Mouse (Mus musculus): ENCODE data around the gene Gfod2. TPM values are rescaled to one million over a fixed set of nuclear protein-coding genes. Genes with fewer than 3 reads are reported as not detected.

Gene Gfod2
- total and polyA plus RNA-seq, 3 experiments, result 7.0 to 8.3 TPM; not detected in 1

DNA sequence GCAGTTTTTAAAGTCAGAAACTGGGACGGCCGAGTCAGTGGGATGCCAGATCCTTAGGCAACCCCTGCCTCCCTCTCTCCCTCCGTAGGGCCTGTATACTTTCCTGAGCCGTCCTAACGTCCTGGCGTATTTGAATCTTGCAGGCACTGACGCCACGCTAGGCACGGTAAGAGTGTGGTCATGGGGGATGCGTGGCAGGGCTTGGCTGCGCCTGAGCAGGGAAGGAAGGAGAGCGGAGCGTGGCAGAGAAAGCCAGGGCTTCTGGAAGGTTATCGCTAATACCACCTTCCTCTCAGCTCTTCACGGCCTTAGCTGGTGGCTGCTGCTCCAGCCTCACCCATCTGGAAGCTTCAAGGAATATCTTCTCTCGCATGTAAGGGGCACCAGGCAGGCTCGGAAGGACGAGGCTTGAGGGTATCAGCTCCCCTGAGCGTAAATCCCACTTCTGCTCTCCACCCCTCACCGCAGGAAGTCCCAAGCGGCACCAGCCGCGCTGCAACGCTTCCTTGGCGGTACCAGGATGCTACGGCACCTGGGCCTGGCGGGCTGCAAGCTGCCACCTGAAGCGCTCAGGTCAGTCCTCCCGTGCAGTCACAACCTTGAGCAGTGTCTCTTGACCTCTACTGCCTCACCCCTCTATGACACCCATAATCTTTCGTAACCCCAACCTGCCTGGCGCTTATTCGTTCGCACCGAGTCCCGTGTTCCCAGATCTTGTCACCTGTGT, 69.0 kb downstream of the Gfod2 start:
- no peak for DNase-seq (ENCODE audit: low read depth, low spot score)
- no peak for TF ChIP-seq ELF1 (IDR thresholded peaks at IDR 0.05; ENCODE audit: low read depth, low read length)
- TF ChIP-seq TBP (IDR thresholded peaks at IDR 0.05; ENCODE audit: low read depth, low read length), result no peak
- no peak for TF ChIP-seq TCF12 (IDR thresholded peaks at IDR 0.05; ENCODE audit: low read depth, low read length)
- TF ChIP-seq TAL1 (IDR thresholded peaks at IDR 0.05; ENCODE audit: low read length), result no peak
- TF ChIP-seq ZMIZ1 (IDR thresholded peaks at IDR 0.05; ENCODE audit: low read depth, low read length), result no peak
- no peak for TF ChIP-seq MAX (IDR thresholded peaks at IDR 0.05; ENCODE audit: low read length)
- TF ChIP-seq GABPA (IDR thresholded peaks at IDR 0.05; ENCODE audit: low read depth, low read length), result no peak
- no peak for TF ChIP-seq EP300 (IDR thresholded peaks at IDR 0.05; ENCODE audit: low read depth in 1 of 2, low read length in 2 of 2)
- TF ChIP-seq KAT2A (conservative IDR thresholded peaks at IDR 0.05; ENCODE audit: low read depth, low read length), result no peak
- no peak for TF ChIP-seq BHLHE40 (IDR thresholded peaks at IDR 0.05; ENCODE audit: borderline replicate concordance, low read depth, low read length)
- no peak for TF ChIP-seq UBTF (IDR thresholded peaks at IDR 0.05; ENCODE audit: borderline replicate concordance, insufficient read depth, low read depth, low read length)
- TF ChIP-seq SMC3 (IDR thresholded peaks at IDR 0.05; ENCODE audit: low read depth, low read length), result no peak
- Histone ChIP-seq H3K36me3 (ENCODE audit: control insufficient read depth in 1 of 2, insufficient read depth in 2 of 2, low read length in 2 of 2) (no peaks in the 10 kb centered on the region; a peak in 1 of 4 replicates), H3K9me3 (replicated peaks; ENCODE audit: insufficient read depth, low read length) (no peaks in the 10 kb centered on the region), H3K4me1 (ENCODE audit: control insufficient read depth in 1 of 2, insufficient read depth in 2 of 2, low read length in 2 of 2) (no peaks in the 10 kb centered on the region), H3K4me3 (ENCODE audit: control insufficient read depth in 1 of 2, insufficient read depth in 1 of 2, low read depth in 2 of 2, low read length in 2 of 2) (no peak overlapping the region), H3K27ac (ENCODE audit: control insufficient read depth, low read depth, low read length) (no peak overlapping the region), H3K79me2 (ENCODE audit: control insufficient read depth, insufficient read depth, low read length, poor library complexity) (no peaks in the 10 kb centered on the region), H3K27me3 (ENCODE audit: control insufficient read depth in 1 of 2, insufficient read depth in 2 of 2, low read length in 2 of 2) (no peaks in the 10 kb centered on the region), H3K9ac (ENCODE audit: control insufficient read depth, low read depth, low read length, poor library complexity, severe bottlenecking) (no peak overlapping the region)

DNA sequence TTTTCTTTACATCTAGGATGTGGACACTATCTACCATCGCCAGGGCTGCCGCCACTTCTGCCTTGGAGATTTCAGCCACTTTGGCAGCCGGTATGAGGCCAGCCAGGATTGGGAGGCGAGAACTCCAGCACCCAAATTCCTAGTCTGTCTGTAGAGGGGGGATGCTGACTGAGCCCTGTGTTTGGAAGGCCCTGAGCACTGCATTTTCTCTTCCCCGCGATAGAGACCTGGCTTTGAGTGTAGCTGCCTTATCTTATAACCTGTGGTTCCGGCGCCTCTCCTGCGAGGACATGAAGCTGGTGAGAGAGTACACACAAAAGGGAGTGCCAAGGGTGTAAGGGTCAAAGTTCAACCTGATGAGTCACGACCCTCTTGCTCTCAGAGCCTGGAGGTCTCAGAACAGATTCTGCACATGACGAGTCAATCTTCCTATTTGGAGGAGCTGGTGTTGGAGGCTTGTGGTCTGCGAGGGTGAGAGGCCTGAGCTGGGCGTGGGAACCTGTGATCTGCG, 70.2 kb downstream of the Gfod2 start:
- DNase-seq (ENCODE audit: low read depth, low spot score), result peak; percentile 34
- no peak overlapping the region for H3K4me3 ChIP-seq (ENCODE audit: control insufficient read depth in 1 of 2, insufficient read depth in 1 of 2, low read depth in 2 of 2, low read length in 2 of 2)
- no peak for TF ChIP-seq ZC3H11A (IDR thresholded peaks at IDR 0.05; ENCODE audit: low read depth, low read length)
- TF ChIP-seq CHD1 (IDR thresholded peaks at IDR 0.05; ENCODE audit: low read depth, low read length), result no peak
- no peak for TF ChIP-seq E2F4 (IDR thresholded peaks at IDR 0.05; ENCODE audit: borderline replicate concordance, low read depth, low read length)
- TF ChIP-seq CTCF (IDR thresholded peaks at IDR 0.05 in 2 of 3, conservative IDR thresholded peaks at IDR 0.05 in 1 of 3; ENCODE audit: control insufficient read depth in 1 of 3, insufficient read depth in 1 of 3, low read depth in 2 of 3, low read length in 3 of 3, poor library complexity in 1 of 3, severe bottlenecking in 1 of 3), result no peak
- TF ChIP-seq GABPA (IDR thresholded peaks at IDR 0.05; ENCODE audit: low read depth, low read length), result no peak
- TF ChIP-seq MYC (IDR thresholded peaks at IDR 0.05; ENCODE audit: low read depth, low read length), result no peak
- TF ChIP-seq TAL1 (IDR thresholded peaks at IDR 0.05; ENCODE audit: low read length), result no peak
- TF ChIP-seq TCF12 (IDR thresholded peaks at IDR 0.05; ENCODE audit: low read depth, low read length), result no peak
- no peak for TF ChIP-seq MAZ (IDR thresholded peaks at IDR 0.05; ENCODE audit: low read depth, low read length)
- no peak for TF ChIP-seq NRF1 (IDR thresholded peaks at IDR 0.05; ENCODE audit: insufficient read depth, low read depth, low read length, poor library complexity, severe bottlenecking)
- no peak for TF ChIP-seq MEF2A (IDR thresholded peaks at IDR 0.05; ENCODE audit: extremely low read depth, insufficient replicate concordance, low read depth, low read length, poor library complexity, severe bottlenecking)
- TF ChIP-seq HCFC1 (IDR thresholded peaks at IDR 0.05; ENCODE audit: low read depth, low read length), result no peak
- no peak for TF ChIP-seq POLR2AphosphoS5 (IDR thresholded peaks at IDR 0.05; ENCODE audit: borderline replicate concordance, low read depth, low read length)
- no peak for TF ChIP-seq ETS1 (IDR thresholded peaks at IDR 0.05; ENCODE audit: low read depth, low read length)
- no peak for TF ChIP-seq ELF1 (IDR thresholded peaks at IDR 0.05; ENCODE audit: low read depth, low read length)
- no peak for TF ChIP-seq UBTF (IDR thresholded peaks at IDR 0.05; ENCODE audit: borderline replicate concordance, insufficient read depth, low read depth, low read length)
- no peak for TF ChIP-seq MAX (IDR thresholded peaks at IDR 0.05; ENCODE audit: low read length)
- TF ChIP-seq RCOR1 (IDR thresholded peaks at IDR 0.05; ENCODE audit: low read depth, low read length), result no peak

More for the DNA sequence above, 70.2 kb downstream of the Gfod2 start:
- Histone ChIP-seq H3K79me2 (ENCODE audit: control insufficient read depth, insufficient read depth, low read length, poor library complexity) (no peaks in the 10 kb centered on the region), H3K4me1 (ENCODE audit: control insufficient read depth in 1 of 2, insufficient read depth in 2 of 2, low read length in 2 of 2) (no peaks in the 10 kb centered on the region), H3K9ac (ENCODE audit: control insufficient read depth, low read depth, low read length, poor library complexity, severe bottlenecking) (no peak overlapping the region), H3K9me3 (replicated peaks; ENCODE audit: insufficient read depth, low read length) (no peaks in the 10 kb centered on the region), H3K36me3 (ENCODE audit: control insufficient read depth in 1 of 2, insufficient read depth in 2 of 2, low read length in 2 of 2) (no peaks in the 10 kb centered on the region; a peak in 1 of 4 replicates), H3K27ac (ENCODE audit: control insufficient read depth, low read depth, low read length) (no peak overlapping the region), H3K27me3 (ENCODE audit: control insufficient read depth in 1 of 2, insufficient read depth in 2 of 2, low read length in 2 of 2) (no peaks in the 10 kb centered on the region)
